Mouse (Mus musculus): ENCODE results near the gene Heatr3. TPM values are rescaled to one million over a fixed set of nuclear protein-coding genes. Genes with fewer than 3 reads are reported as not detected.
"Not testable (repeated sequence)": the region's sequence is repeated elsewhere in the genome, so short reads cannot be mapped to it uniquely, and the experiment has no call there.

Heatr3 gene
- polyA plus RNA-seq, 2 experiments from 2014 or later: 18.4 to 21.8 TPM

GRCm38 (mm10) chr8:88197328-88197727, 59.7 kb downstream of the Heatr3 start:
- no peak for ATAC-seq

DNA sequence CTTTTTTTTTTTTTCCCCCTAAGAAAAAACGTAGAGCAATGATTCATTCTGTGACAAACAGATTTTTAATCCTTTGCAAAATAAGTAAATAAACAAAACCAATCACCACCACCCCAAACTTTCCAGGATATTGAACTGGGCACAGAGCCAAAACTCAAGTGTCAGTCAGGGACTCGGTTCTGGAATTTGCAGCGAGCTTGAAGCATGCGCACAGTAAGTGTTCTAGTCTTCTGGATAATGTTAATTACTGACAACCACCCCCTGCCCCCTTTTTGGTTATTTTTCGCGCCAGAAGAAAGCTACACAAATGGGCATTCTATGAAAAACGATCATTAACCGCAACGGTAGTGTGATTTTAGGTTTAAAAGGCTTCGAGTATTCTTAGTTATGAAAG, 60.9 kb downstream of the Heatr3 start:
- peak; percentile 5 for ATAC-seq

- ATAC-seq: peak; percentile 80
Measured at GRCm38 (mm10) chr8:88198945-88199571, 61.4 kb downstream of the Heatr3 start, which contains the start of gene Tent4b. Tent4b (plus strand) TSS chr8:88199213.

- peak; percentile 19 for ATAC-seq
Measured at GRCm38 (mm10) chr8:88199700-88200601, 62.3 kb downstream of the Heatr3 start.

- ATAC-seq: no peak
Measured at GRCm38 (mm10) chr8:88200724-88201495, 63.3 kb downstream of the Heatr3 start.

- no peak for ATAC-seq
Measured at GRCm38 (mm10) chr8:88201641-88202040, 64.0 kb downstream of the Heatr3 start.

DNA sequence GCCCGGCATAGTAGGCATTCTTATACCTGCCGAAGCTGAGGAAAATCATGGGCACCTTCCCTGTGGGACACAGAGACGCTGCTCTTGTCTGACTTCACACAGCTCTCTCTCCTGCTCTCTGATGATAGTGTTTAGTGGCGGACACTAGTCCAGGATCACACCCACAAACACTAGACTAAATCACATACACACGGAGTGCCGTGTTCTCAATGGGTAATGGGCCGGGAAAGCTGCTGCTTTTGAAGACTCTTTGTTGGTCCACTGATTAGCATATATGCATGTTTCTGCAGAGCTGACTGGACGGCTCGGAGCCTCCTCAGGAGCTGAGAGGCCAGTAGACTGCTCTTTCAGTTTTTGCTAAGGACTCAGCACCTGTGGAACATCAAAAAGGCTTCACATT, 68.4 kb downstream of the Heatr3 start:
- no peak for ATAC-seq

DNA sequence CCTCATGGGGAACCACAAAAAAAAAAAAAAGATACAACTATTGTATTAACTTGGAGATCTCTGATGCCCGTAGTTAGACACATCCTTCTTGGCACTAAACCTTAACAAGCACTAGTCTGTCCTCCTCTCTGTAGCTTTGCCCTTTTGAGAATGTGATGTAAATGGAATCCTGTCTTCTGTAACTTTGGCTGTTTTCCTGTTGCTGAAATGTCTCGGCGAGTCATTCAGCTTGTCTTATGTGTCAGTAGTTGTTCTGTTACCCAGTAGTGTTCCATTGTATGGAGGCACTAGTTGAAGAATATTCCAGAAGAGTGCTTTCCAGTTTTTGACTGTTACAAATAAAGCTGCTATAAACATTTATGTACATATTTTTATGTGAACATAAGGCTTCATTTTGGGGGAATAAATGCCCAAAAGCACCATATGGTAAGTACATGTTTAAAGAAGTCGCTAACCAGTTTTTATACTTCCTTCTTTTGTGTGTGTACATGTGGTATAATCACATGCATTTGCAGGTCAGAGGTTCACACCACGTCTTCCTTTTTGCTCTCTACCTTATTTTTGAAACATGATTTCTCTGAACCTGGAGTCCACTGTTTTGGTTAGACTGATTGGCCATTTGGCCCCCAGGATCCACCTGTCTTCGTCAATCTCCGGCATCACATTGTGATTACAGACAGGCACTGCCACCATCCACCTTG, 69.6 kb downstream of the Heatr3 start:
- no peak for ATAC-seq

DNA sequence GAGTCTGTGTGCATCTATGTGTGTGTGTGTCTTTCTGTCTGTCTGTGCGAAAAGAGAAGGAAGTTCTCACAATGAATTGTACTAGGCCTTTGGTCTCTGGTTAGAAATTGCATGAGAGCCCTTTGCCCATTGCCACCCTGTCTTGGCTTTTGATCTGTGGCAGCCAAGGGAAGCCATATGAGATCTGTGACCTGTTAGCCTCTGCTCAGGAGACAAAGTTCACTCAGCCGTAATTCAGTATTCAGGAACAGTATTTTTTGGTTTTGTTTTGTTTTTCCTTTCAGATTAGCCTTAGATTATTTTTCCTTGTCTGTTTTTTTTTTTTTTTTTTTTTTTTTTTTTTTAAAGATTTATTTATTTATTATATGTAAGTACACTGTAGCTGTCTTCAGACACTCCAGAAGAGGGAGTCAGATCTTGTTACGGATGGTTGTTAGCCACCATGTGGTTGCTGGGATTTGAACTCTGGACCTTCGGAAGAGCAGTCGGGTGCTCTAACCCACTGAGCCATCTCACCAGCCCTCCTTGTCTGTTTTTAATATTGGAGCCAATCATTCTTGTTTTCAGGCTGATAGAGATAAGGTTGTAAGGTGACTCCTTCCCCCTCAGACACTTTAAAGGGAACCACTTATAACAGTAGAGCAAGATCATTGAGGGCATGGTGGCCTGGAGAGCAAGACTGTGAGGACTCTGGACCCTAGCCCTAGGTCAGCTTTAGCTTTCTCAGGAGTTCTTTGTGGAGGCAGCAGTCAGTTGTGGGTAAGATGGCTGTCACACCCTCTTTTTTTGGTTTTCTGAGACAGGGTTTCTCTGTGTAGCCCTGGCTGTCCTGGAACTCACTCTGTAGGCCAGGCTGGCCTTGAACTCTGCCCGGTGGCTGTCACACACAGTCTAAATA, 72.5 kb downstream of the Heatr3 start:
- ATAC-seq: not testable (repeated sequence)

DNA sequence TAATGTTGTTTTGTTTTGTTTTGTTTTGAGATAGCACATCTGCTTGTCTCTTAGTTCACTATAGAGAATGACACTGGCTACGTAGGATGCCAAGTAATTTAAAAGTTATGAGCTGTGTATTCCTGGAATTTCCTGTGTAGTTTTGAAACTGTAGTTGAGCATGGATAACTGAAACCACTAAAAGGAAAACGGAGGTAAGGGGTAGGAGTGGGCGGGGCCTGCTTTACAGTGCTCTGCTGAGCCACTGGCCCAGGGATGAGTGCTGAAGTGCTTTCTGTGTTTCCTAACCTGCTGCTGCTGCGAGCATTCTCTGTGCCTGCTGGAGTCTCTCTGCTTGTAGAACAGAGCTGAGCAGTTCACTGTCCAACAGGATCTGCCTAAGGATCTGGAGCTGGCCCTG, 83.7 kb downstream of the Heatr3 start:
- ATAC-seq: no peak

Other genes starting within 250 kb of the Heatr3 start
- gene Zfp423, start 178.3 kb upstream of the Heatr3 start, polyA plus RNA-seq (2017; shearing (Covaris generic)): not detected
- 10 to 100 TPM; 21.2 to 50.4 TPM for gene Cnep1r1, start 19.1 kb upstream of the Heatr3 start, polyA plus RNA-seq (2017; shearing (Covaris generic))
- 10 to 100 TPM in 1 of 2 experiments, 1 to 10 TPM in 1; 7.6 to 13.7 TPM for gene Tent4b, start 61.4 kb downstream of the Heatr3 start, polyA plus RNA-seq (2017; shearing (Covaris generic))
- gene Adcy7, start 134.5 kb downstream of the Heatr3 start, polyA plus RNA-seq (2017; shearing (Covaris generic)): 100 to 1,000 TPM in 1 of 2 experiments, 10 to 100 TPM in 1; 79.4 to 143 TPM
- 10 to 100 TPM; 52.6 to 52.9 TPM for gene Brd7, start 224.3 kb downstream of the Heatr3 start, polyA plus RNA-seq (2017; shearing (Covaris generic))

Data from CD4-positive, CD25-positive, alpha-beta regulatory T cell, adult 4 months (primary cell).